Mouse (Mus musculus): ENCODE data around the gene Tomm34.
A peak's percentile ranks its signal among the peaks of the same experiment; 100 is the strongest.

Tomm34 gene

GRCm38 (mm10) chr2:164070765-164071436, at the start of gene Tomm34:
Tomm34 (minus strand) TSS chr2:164071169.
- peak; percentile 97 for DNase-seq

GRCm38 (mm10) chr2:164119503-164119902, 48.5 kb upstream of the Tomm34 start:
- DNase-seq: no peak

GRCm38 (mm10) chr2:164115531-164115930, 44.6 kb upstream of the Tomm34 start:
- no peak for DNase-seq

- no peak for DNase-seq
These were observed 43.1 kb upstream of the Tomm34 start for GRCm38 (mm10) chr2:164114051-164114450.

GRCm38 (mm10) chr2:164111546-164111945, 40.6 kb upstream of the Tomm34 start:
- no peak for DNase-seq

GRCm38 (mm10) chr2:164108501-164108900, 37.5 kb upstream of the Tomm34 start:
- DNase-seq: no peak

- no peak for DNase-seq
These were observed 36.3 kb upstream of the Tomm34 start for GRCm38 (mm10) chr2:164107125-164107874.

- DNase-seq: no peak
These were observed 35.5 kb upstream of the Tomm34 start for GRCm38 (mm10) chr2:164106287-164107035.

- DNase-seq: peak; percentile 58
These were observed 32.5 kb upstream of the Tomm34 start for GRCm38 (mm10) chr2:164103501-164103900.

- DNase-seq: no peak
These were observed 31.4 kb upstream of the Tomm34 start for GRCm38 (mm10) chr2:164102366-164102765.

GRCm38 (mm10) chr2:164101936-164102335, 31.0 kb upstream of the Tomm34 start:
- DNase-seq: no peak

GRCm38 (mm10) chr2:164098603-164099250, 27.8 kb upstream of the Tomm34 start:
- no peak for DNase-seq

- no peak for DNase-seq
These were observed 23.2 kb upstream of the Tomm34 start for GRCm38 (mm10) chr2:164094152-164094551.

GRCm38 (mm10) chr2:164089508-164089907, 18.5 kb upstream of the Tomm34 start:
- no peak for DNase-seq

GRCm38 (mm10) chr2:164087416-164088017, 16.5 kb upstream of the Tomm34 start:
- DNase-seq: no peak

GRCm38 (mm10) chr2:164084342-164084700, 13.4 kb upstream of the Tomm34 start:
- DNase-seq: no peak

GRCm38 (mm10) chr2:164083609-164084341, 12.8 kb upstream of the Tomm34 start:
- peak; percentile 19 for DNase-seq

- no peak for DNase-seq
These were observed 11.2 kb upstream of the Tomm34 start for GRCm38 (mm10) chr2:164082175-164082574.

GRCm38 (mm10) chr2:164081577-164081976, 10.6 kb upstream of the Tomm34 start:
- DNase-seq: no peak

GRCm38 (mm10) chr2:164079488-164079887, 8.5 kb upstream of the Tomm34 start:
- no peak for DNase-seq

GRCm38 (mm10) chr2:164077875-164078274, 6.9 kb upstream of the Tomm34 start:
- no peak for DNase-seq

GRCm38 (mm10) chr2:164076874-164077425, 6.0 kb upstream of the Tomm34 start:
- no peak for DNase-seq
